8 mouse cellular contexts compared by ENCODE assay signal in genomic region chr10:128493695-128494666, GRCm38 (mm10). TPM values are rescaled to one million over a fixed set of nuclear protein-coding genes. Genes with fewer than 3 reads are reported as not detected.
DNase-seq lines count a peak whose midpoint lies in the region; ATAC-seq and TF ChIP-seq lines count a peak whose summit lies in the region.

Gene Myl6, minus strand, starts transcription at chr10:128494145.

- H3K4me1 ChIP-seq in MEL (ENCODE audit: control insufficient read depth in 1 of 2, insufficient read depth in 2 of 2, low read length in 2 of 2), result peaks cover 15 to 34% of the 10 kb centered on the region in 2 experiments
- H3K4me1 ChIP-seq in cerebellum, adult 2 months (ENCODE audit: control insufficient read depth, insufficient read depth, low read length), result peaks cover 23% of the 10 kb centered on the region
- H3K4me1 ChIP-seq in forebrain, postnatal 0 days (ENCODE audit: insufficient read depth), result peaks cover 20% of the 10 kb centered on the region
- peaks cover 37% of the 10 kb centered on the region for H3K4me1 ChIP-seq in lung, embryonic 15.5 days

- H3K4me2 ChIP-seq in forebrain, postnatal 0 days (ENCODE audit: low read depth), result peak within 1 kb of the TSS; percentile 87
- H3K4me2 ChIP-seq in lung, embryonic 15.5 days, result peak within 1 kb of the TSS; percentile 77

- H3K27ac ChIP-seq in MEL (ENCODE audit: control insufficient read depth, low read depth, low read length), result peak within 1 kb of the TSS; percentile 98
- peak within 1 kb of the TSS; percentile 94 for H3K27ac ChIP-seq in cerebellum, adult 2 months (ENCODE audit: insufficient read depth, low read length)
- peak within 1 kb of the TSS; percentile 90 for H3K27ac ChIP-seq in forebrain, postnatal 0 days (ENCODE audit: low read depth, low read length)
- peak within 1 kb of the TSS; percentile 99 for H3K27ac ChIP-seq in lung, embryonic 15.5 days

- peak in 2 of 3 experiments; percentile 70 to 81; a peak in 5 of 6 replicates for TF ChIP-seq CTCF in MEL (IDR thresholded peaks at IDR 0.05 in 2 of 3, conservative IDR thresholded peaks at IDR 0.05 in 1 of 3; ENCODE audit: control insufficient read depth in 1 of 3, insufficient read depth in 1 of 3, low read depth in 2 of 3, low read length in 3 of 3, poor library complexity in 1 of 3, severe bottlenecking in 1 of 3)
- TF ChIP-seq CTCF in cerebellum, adult 2 months (IDR thresholded peaks at IDR 0.05; ENCODE audit: borderline replicate concordance, insufficient read depth, low read depth, low read length), result peak; percentile 66
- TF ChIP-seq CTCF in forebrain, postnatal 0 days (IDR thresholded peaks at IDR 0.05; ENCODE audit: low read depth), result peak; percentile 83

- H3K79me2 ChIP-seq in MEL (ENCODE audit: control insufficient read depth, insufficient read depth, low read length, poor library complexity), result peaks cover 36% of the 10 kb centered on the region

- peak within 1 kb of the TSS; percentile 95 for H3K9ac ChIP-seq in MEL (ENCODE audit: control insufficient read depth, low read depth, low read length, poor library complexity, severe bottlenecking)
- peak within 1 kb of the TSS; percentile 68 for H3K9ac ChIP-seq in forebrain, postnatal 0 days
- peak within 1 kb of the TSS; percentile 84 for H3K9ac ChIP-seq in lung, embryonic 15.5 days

- TF ChIP-seq EP300 in MEL (IDR thresholded peaks at IDR 0.05; ENCODE audit: low read depth in 1 of 2, low read length in 2 of 2), result peak in 1 of 2 experiments; percentile 12; a peak in 1 of 4 replicates

- DNase-seq in MEL (ENCODE audit: low read depth, low spot score), result peak; percentile 99
- peak; percentile 98 to 99 for DNase-seq in cerebellum, adult 2 months
- peak; percentile 98 for DNase-seq in forebrain, postnatal 0 days
- peak; percentile 98 for DNase-seq in heart, postnatal 4 days
- DNase-seq in layer of hippocampus, adult 8-10 months (ENCODE audit: low spot score in 2 of 2), result peak; percentile 98
- DNase-seq in ovary, adult 18-20 months (ENCODE audit: low spot score), result peak; percentile 97
- peak; percentile 98 for DNase-seq in thymus, postnatal 0 days (ENCODE audit: low spot score)

- under 1% methylated on average over 45 of the region's 45 CpGs for WGBS in cerebellum, adult 2 months
- under 1% methylated on average over 44 of the region's 45 CpGs for WGBS in forebrain, postnatal 0 days
- under 1% methylated on average over 45 of the region's 45 CpGs for WGBS in lung, embryonic 15.5 days

- peaks cover 10 to 24% of the 10 kb centered on the region in 2 experiments for H3K36me3 ChIP-seq in MEL (ENCODE audit: control insufficient read depth in 1 of 2, insufficient read depth in 2 of 2, low read length in 2 of 2)
- H3K36me3 ChIP-seq in forebrain, postnatal 0 days (ENCODE audit: insufficient read depth), result peaks cover 27% of the 10 kb centered on the region
- H3K36me3 ChIP-seq in lung, embryonic 15.5 days, result peaks cover 24% of the 10 kb centered on the region

- no peaks in the 10 kb centered on the region for H3K9me3 ChIP-seq in MEL (replicated peaks; ENCODE audit: insufficient read depth, low read length)
- H3K9me3 ChIP-seq in forebrain, postnatal 0 days (ENCODE audit: low read length), result no peaks in the 10 kb centered on the region
- H3K9me3 ChIP-seq in lung, embryonic 15.5 days, result no peaks in the 10 kb centered on the region

- H3K27me3 ChIP-seq in MEL (ENCODE audit: control insufficient read depth in 1 of 2, insufficient read depth in 2 of 2, low read length in 2 of 2), result no peaks in the 10 kb centered on the region
- H3K27me3 ChIP-seq in cerebellum, adult 2 months (ENCODE audit: control insufficient read depth, insufficient read depth, low read length), result no peaks in the 10 kb centered on the region
- no peaks in the 10 kb centered on the region for H3K27me3 ChIP-seq in forebrain, postnatal 0 days (ENCODE audit: insufficient read depth, low read length)
- H3K27me3 ChIP-seq in lung, embryonic 15.5 days, result no peaks in the 10 kb centered on the region

- TF ChIP-seq POLR2A in MEL (IDR thresholded peaks at IDR 0.05; ENCODE audit: control insufficient read depth in 1 of 2, insufficient read depth in 1 of 2, low read depth in 1 of 2, low read length in 2 of 2, poor library complexity in 1 of 2), result peak; percentile 82 to 91
- peak; percentile 99 for TF ChIP-seq POLR2A in cerebellum, adult 2 months (IDR thresholded peaks at IDR 0.05; ENCODE audit: borderline replicate concordance, insufficient read depth, low read length)

- no peak; the same call in 1 of the 2 replicates for TF ChIP-seq RAD21 in MEL (IDR thresholded peaks at IDR 0.05; ENCODE audit: low read depth, low read length)

- H3K4me3 ChIP-seq in MEL (ENCODE audit: control insufficient read depth in 1 of 2, insufficient read depth in 1 of 2, low read depth in 2 of 2, low read length in 2 of 2), result peak within 1 kb of the TSS; percentile 95 to 99
- peak within 1 kb of the TSS; percentile 98 for H3K4me3 ChIP-seq in cerebellum, adult 2 months (replicated peaks; ENCODE audit: insufficient read depth, low read depth, low read length)
- peak within 1 kb of the TSS; percentile 61 for H3K4me3 ChIP-seq in forebrain, postnatal 0 days (ENCODE audit: low read depth, low read length)
- H3K4me3 ChIP-seq in lung, embryonic 15.5 days, result peak within 1 kb of the TSS; percentile 83

- ATAC-seq in forebrain, postnatal 0 days, result peak; percentile 96
- peak; percentile 92 for ATAC-seq in lung, embryonic 15.5 days (ENCODE audit: borderline replicate concordance, extremely low read depth, low FRiP score, low TSS enrichment)

TF ChIP-seq in MEL, 35 proteins besides CTCF, POLR2A, EP300 and RAD21 (continues in another document):
- TF ChIP-seq ZNF384 (IDR thresholded peaks at IDR 0.05; ENCODE audit: low read depth, low read length), result 0 out of 2 replicates have a peak, but pooled peaks have one; percentile 7
- no peak for TF ChIP-seq MEF2A (IDR thresholded peaks at IDR 0.05; ENCODE audit: extremely low read depth, insufficient replicate concordance, low read depth, low read length, poor library complexity, severe bottlenecking)
- peak; percentile 94 for TF ChIP-seq SIN3A (IDR thresholded peaks at IDR 0.05; ENCODE audit: low read length)
- TF ChIP-seq RCOR1 (IDR thresholded peaks at IDR 0.05; ENCODE audit: low read depth, low read length), result no peak
- peak; percentile 96 for TF ChIP-seq ZMIZ1 (IDR thresholded peaks at IDR 0.05; ENCODE audit: low read depth, low read length)
- no peak for TF ChIP-seq GATA1 (IDR thresholded peaks at IDR 0.05; ENCODE audit: low read depth, low read length)
- TF ChIP-seq MYB (IDR thresholded peaks at IDR 0.05; ENCODE audit: low read depth, low read length), result peak; percentile 42; the same call in 1 of the 2 replicates
- TF ChIP-seq TAL1 (IDR thresholded peaks at IDR 0.05; ENCODE audit: low read length), result no peak
- peak; percentile 57 for TF ChIP-seq TCF12 (IDR thresholded peaks at IDR 0.05; ENCODE audit: low read depth, low read length)
- peak; percentile 25; the same call in 1 of the 2 replicates for TF ChIP-seq BHLHE40 (IDR thresholded peaks at IDR 0.05; ENCODE audit: borderline replicate concordance, low read depth, low read length)
- TF ChIP-seq MAFK (IDR thresholded peaks at IDR 0.05; ENCODE audit: borderline replicate concordance, low read depth, low read length), result no peak
- no peak for TF ChIP-seq ZKSCAN1 (IDR thresholded peaks at IDR 0.05; ENCODE audit: low read depth, low read length)
- TF ChIP-seq POLR2AphosphoS2 (IDR thresholded peaks at IDR 0.05; ENCODE audit: low read length), result peak; percentile 97
- TF ChIP-seq MAX (IDR thresholded peaks at IDR 0.05; ENCODE audit: low read length), result peak; percentile 69
- peak; percentile 64; the same call in 1 of the 2 replicates for TF ChIP-seq ETS1 (IDR thresholded peaks at IDR 0.05; ENCODE audit: low read depth, low read length)
- peak; percentile 58; the same call in 1 of the 2 replicates for TF ChIP-seq KAT2A (conservative IDR thresholded peaks at IDR 0.05; ENCODE audit: low read depth, low read length)
- peak; percentile 52 for TF ChIP-seq GABPA (IDR thresholded peaks at IDR 0.05; ENCODE audit: low read depth, low read length)
- TF ChIP-seq ZC3H11A (IDR thresholded peaks at IDR 0.05; ENCODE audit: low read depth, low read length), result peak; percentile 23; the same call in 1 of the 2 replicates
- peak; percentile 40; the same call in 1 of the 2 replicates for TF ChIP-seq NRF1 (IDR thresholded peaks at IDR 0.05; ENCODE audit: insufficient read depth, low read depth, low read length, poor library complexity, severe bottlenecking)
- TF ChIP-seq MAZ (IDR thresholded peaks at IDR 0.05; ENCODE audit: low read depth, low read length), result peak; percentile 94
- TF ChIP-seq USF1 (IDR thresholded peaks at IDR 0.05; ENCODE audit: low read depth, low read length), result peak; percentile 55; the same call in 1 of the 2 replicates
- peak; percentile 69; the same call in 1 of the 2 replicates for TF ChIP-seq CHD1 (IDR thresholded peaks at IDR 0.05; ENCODE audit: low read depth, low read length)
- TF ChIP-seq JUND (IDR thresholded peaks at IDR 0.05; ENCODE audit: low read depth, low read length), result no peak
- peak; percentile 44 for TF ChIP-seq CHD2 (IDR thresholded peaks at IDR 0.05; ENCODE audit: low read length)
- 0 out of 2 replicates have a peak, but pooled peaks have one; percentile 38 for TF ChIP-seq POLR2AphosphoS5 (IDR thresholded peaks at IDR 0.05; ENCODE audit: borderline replicate concordance, low read depth, low read length)
- peak; percentile 78 for TF ChIP-seq MYC (IDR thresholded peaks at IDR 0.05; ENCODE audit: low read depth, low read length)
- TF ChIP-seq SMC3 (IDR thresholded peaks at IDR 0.05; ENCODE audit: low read depth, low read length), result peak; percentile 22
- TF ChIP-seq HCFC1 (IDR thresholded peaks at IDR 0.05; ENCODE audit: low read depth, low read length), result peak; percentile 83
- peak; percentile 53 for TF ChIP-seq ELF1 (IDR thresholded peaks at IDR 0.05; ENCODE audit: low read depth, low read length)
- TF ChIP-seq E2F4 (IDR thresholded peaks at IDR 0.05; ENCODE audit: borderline replicate concordance, low read depth, low read length), result no peak

RNA-seq across cellular contexts. Expression of gene Myl6, which starts in this region (rescaled TPM):
- 560 and 589 TPM in 2 replicates for total RNA-seq in MEL (2012; rRNA removed)
- polyA plus RNA-seq in MEL (2012; ENCODE audit: insufficient read depth in 1 of 2, insufficient read length in 2 of 2, low read depth in 1 of 2, low replicate concordance in 2 of 2, missing spikeins in 1 of 2), result 100 to 1,000 TPM in 1 of 2 experiments, not detected in 1; 399 TPM
- polyA plus RNA-seq in cerebellum, adult 2 months (2012; rRNA removed), result 1,381 and 1,434 TPM in 2 replicates
- 694 and 855 TPM in 2 replicates for total RNA-seq in forebrain, postnatal 0 days (2014; rRNA removed)
- 844 and 972 TPM in 2 replicates for polyA plus RNA-seq in forebrain, postnatal 0 days (2015; fragmentation: Nextera tagmentation; extraction: Ambion mirVana)
- total RNA-seq in heart, postnatal 4 days (2021), result 100 to 1,000 TPM; 616 to 628 TPM
- 100 to 1,000 TPM; 486 to 591 (median 538) TPM for total RNA-seq in layer of hippocampus, adult 8-10 months (2022)
- 1,477 and 1,532 TPM in 2 replicates for polyA plus RNA-seq in lung, embryonic 15.5 days (2015; fragmentation: Nextera tagmentation; extraction: Ambion mirVana)
- polyA plus RNA-seq in thymus, postnatal 0 days (2015; fragmentation: Nextera tagmentation; extraction: Ambion mirVana), result 963 and 1,020 TPM in 2 replicates

Comparison
In these comparisons a context has a peak if more than half of its experiments do, and no peak if none do; other contexts are left out.
1. Peak in every context shown above with its lines: DNase-seq, ATAC-seq, H3K4me3 ChIP-seq and H3K27ac ChIP-seq.